Mouse (Mus musculus) cerebellum, adult 11-12 months (tissue): ENCODE measurements around the gene Atxn2.
A peak's percentile ranks its signal among the peaks of the same experiment; 100 is the strongest.
"Not testable (repeated sequence)": the region's sequence is repeated elsewhere in the genome, so short reads cannot be mapped to it uniquely, and the experiment has no call there.

ENCODE experiments used
- DNase-seq: peaks from one replicate; pipeline ENCODE4 v3.0.0; 2022

Gene Atxn2

GRCm38 (mm10) chr5:121711174-121711927, at the start of gene Atxn2:
Atxn2 (plus strand) TSS chr5:121711337.
- DNase-seq, result peak; percentile 85

- DNase-seq, result no peak
Measured at GRCm38 (mm10) chr5:121661494-121661893, 49.6 kb upstream of the Atxn2 start.

GRCm38 (mm10) chr5:121663456-121663855, 47.7 kb upstream of the Atxn2 start:
- DNase-seq, result no peak

- peak; percentile 34 for DNase-seq
Measured at GRCm38 (mm10) chr5:121664078-121664477, 47.1 kb upstream of the Atxn2 start.

GRCm38 (mm10) chr5:121664971-121665370, 46.2 kb upstream of the Atxn2 start:
- no peak for DNase-seq

- no peak for DNase-seq
Measured at GRCm38 (mm10) chr5:121667067-121667466, 44.1 kb upstream of the Atxn2 start.

- no peak for DNase-seq
Measured at GRCm38 (mm10) chr5:121668411-121668810, 42.7 kb upstream of the Atxn2 start.

GRCm38 (mm10) chr5:121670412-121670811, 40.7 kb upstream of the Atxn2 start:
- DNase-seq, result no peak

GRCm38 (mm10) chr5:121682250-121682649, 28.9 kb upstream of the Atxn2 start:
- DNase-seq, result no peak

- no peak for DNase-seq
Measured at GRCm38 (mm10) chr5:121685495-121685894, 25.6 kb upstream of the Atxn2 start.

- DNase-seq, result no peak
Measured at GRCm38 (mm10) chr5:121686113-121686898, 24.8 kb upstream of the Atxn2 start.

- peak; percentile 18 for DNase-seq
Measured at GRCm38 (mm10) chr5:121690482-121691211, 20.5 kb upstream of the Atxn2 start.

- not testable (repeated sequence) for DNase-seq
Measured at GRCm38 (mm10) chr5:121691436-121691835, 19.7 kb upstream of the Atxn2 start.

- DNase-seq, result no peak
Measured at GRCm38 (mm10) chr5:121692897-121693296, 18.2 kb upstream of the Atxn2 start.

- DNase-seq, result no peak
Measured at GRCm38 (mm10) chr5:121696761-121697160, 14.4 kb upstream of the Atxn2 start.

- no peak for DNase-seq
Measured at GRCm38 (mm10) chr5:121699891-121700290, 11.2 kb upstream of the Atxn2 start.

- no peak for DNase-seq
Measured at GRCm38 (mm10) chr5:121700496-121700895, 10.6 kb upstream of the Atxn2 start.

GRCm38 (mm10) chr5:121701111-121701769, 9.9 kb upstream of the Atxn2 start:
- DNase-seq, result no peak

- no peak for DNase-seq
Measured at GRCm38 (mm10) chr5:121703341-121703740, 7.8 kb upstream of the Atxn2 start.

GRCm38 (mm10) chr5:121704512-121705248, 6.5 kb upstream of the Atxn2 start:
- no peak for DNase-seq

- no peak for DNase-seq
Measured at GRCm38 (mm10) chr5:121710402-121710801, 735 bp upstream of the Atxn2 start.

- no peak for DNase-seq
Measured at GRCm38 (mm10) chr5:121710851-121711173, 325 bp upstream of the Atxn2 start.

GRCm38 (mm10) chr5:121711928-121712231, 743 bp downstream of the Atxn2 start:
- peak; percentile 78 for DNase-seq
